Mouse (Mus musculus) kidney, adult 2 months (tissue): ENCODE measurements around the gene Hsd3b4.
"Not testable (repeated sequence)": the region's sequence is repeated elsewhere in the genome, so short reads cannot be mapped to it uniquely, and the experiment has no call there.

Experiments
- CTCF ChIP-seq: fragments of 200-500 bp; conservative IDR thresholded peaks from 2 replicates; pipeline ENCODE4 v1.5.1; 2011; ENCODE audit warnings: low read depth, mild to moderate bottlenecking, control low read depth, low read length, moderate library complexity, mixed read lengths; ENCODE audit not compliant: insufficient read depth, insufficient read length
- POLR2A ChIP-seq: fragments of 200-500 bp; IDR thresholded peaks from one replicate; pipeline ENCODE4 v1.6.1; 2011; ENCODE audit warnings: low read depth, low read length, control low read depth

GRCm38 (mm10) chr3:98453786-98454185 is 56.5 kb downstream of the Hsd3b4 start:
- TF ChIP-seq CTCF, POLR2A: not testable (repeated sequence)
